Mouse (Mus musculus): Measurements from ENCODE around the gene Lrrc47.

The Lrrc47 gene

GRCm38 (mm10) chr4:154022844-154023243, 11.3 kb downstream of the Lrrc47 start:
- DNase-seq (ENCODE audit: extremely low read depth, insufficient read length, low spot score): no peak

- no peak for DNase-seq (ENCODE audit: extremely low read depth, insufficient read length, low spot score)
Measured at GRCm38 (mm10) chr4:154023754-154024601, 12.4 kb downstream of the Lrrc47 start.

- DNase-seq (ENCODE audit: extremely low read depth, insufficient read length, low spot score): no peak
Measured at GRCm38 (mm10) chr4:154024729-154025521, 13.4 kb downstream of the Lrrc47 start.

- peak; percentile 45 for DNase-seq (ENCODE audit: extremely low read depth, insufficient read length, low spot score)
Measured at GRCm38 (mm10) chr4:154025641-154026440, 14.3 kb downstream of the Lrrc47 start, which contains the start of gene Smim1. TSS of gene Smim1 (minus strand) at chr4:154026230.

GRCm38 (mm10) chr4:154026441-154026761, 14.9 kb downstream of the Lrrc47 start:
- no peak for DNase-seq (ENCODE audit: extremely low read depth, insufficient read length, low spot score)

GRCm38 (mm10) chr4:154028066-154028465, 16.5 kb downstream of the Lrrc47 start:
- no peak for DNase-seq (ENCODE audit: extremely low read depth, insufficient read length, low spot score)

- no peak for DNase-seq (ENCODE audit: extremely low read depth, insufficient read length, low spot score)
Measured at GRCm38 (mm10) chr4:154028646-154029045, 17.1 kb downstream of the Lrrc47 start.

GRCm38 (mm10) chr4:154037123-154037522, 25.6 kb downstream of the Lrrc47 start:
- no peak for DNase-seq (ENCODE audit: extremely low read depth, insufficient read length, low spot score)

- no peak for DNase-seq (ENCODE audit: extremely low read depth, insufficient read length, low spot score)
Measured at GRCm38 (mm10) chr4:154042577-154042976, 31.0 kb downstream of the Lrrc47 start, which contains the start of gene Ccdc27. TSS of gene Ccdc27 (minus strand) at chr4:154042677.

- no peak for DNase-seq (ENCODE audit: extremely low read depth, insufficient read length, low spot score)
Measured at GRCm38 (mm10) chr4:154045837-154046236, 34.3 kb downstream of the Lrrc47 start.

- no peak for DNase-seq (ENCODE audit: extremely low read depth, insufficient read length, low spot score)
Measured at GRCm38 (mm10) chr4:154051401-154051800, 39.9 kb downstream of the Lrrc47 start.

GRCm38 (mm10) chr4:154053065-154053464, 41.5 kb downstream of the Lrrc47 start:
- DNase-seq (ENCODE audit: extremely low read depth, insufficient read length, low spot score): no peak

GRCm38 (mm10) chr4:154055482-154055881, 44.0 kb downstream of the Lrrc47 start:
- DNase-seq (ENCODE audit: extremely low read depth, insufficient read length, low spot score): no peak

- no peak for DNase-seq (ENCODE audit: extremely low read depth, insufficient read length, low spot score)
Measured at GRCm38 (mm10) chr4:154056046-154056445, 44.5 kb downstream of the Lrrc47 start.

GRCm38 (mm10) chr4:154056661-154057060, 45.1 kb downstream of the Lrrc47 start:
- no peak for DNase-seq (ENCODE audit: extremely low read depth, insufficient read length, low spot score)

- no peak for DNase-seq (ENCODE audit: extremely low read depth, insufficient read length, low spot score)
Measured at GRCm38 (mm10) chr4:154057696-154058095, 46.2 kb downstream of the Lrrc47 start.

- DNase-seq (ENCODE audit: extremely low read depth, insufficient read length, low spot score): no peak
Measured at GRCm38 (mm10) chr4:154064827-154065773, 53.6 kb downstream of the Lrrc47 start.

- no peak for DNase-seq (ENCODE audit: extremely low read depth, insufficient read length, low spot score)
Measured at GRCm38 (mm10) chr4:154070896-154071295, 59.4 kb downstream of the Lrrc47 start.
